Mouse (Mus musculus): Measurements from ENCODE around the gene Gak. TPM values are rescaled to one million over a fixed set of nuclear protein-coding genes. Genes with fewer than 3 reads are reported as not detected.

Gak gene
- 110 TPM for polyA plus RNA-seq (2017; shearing (Covaris generic))

DNA sequence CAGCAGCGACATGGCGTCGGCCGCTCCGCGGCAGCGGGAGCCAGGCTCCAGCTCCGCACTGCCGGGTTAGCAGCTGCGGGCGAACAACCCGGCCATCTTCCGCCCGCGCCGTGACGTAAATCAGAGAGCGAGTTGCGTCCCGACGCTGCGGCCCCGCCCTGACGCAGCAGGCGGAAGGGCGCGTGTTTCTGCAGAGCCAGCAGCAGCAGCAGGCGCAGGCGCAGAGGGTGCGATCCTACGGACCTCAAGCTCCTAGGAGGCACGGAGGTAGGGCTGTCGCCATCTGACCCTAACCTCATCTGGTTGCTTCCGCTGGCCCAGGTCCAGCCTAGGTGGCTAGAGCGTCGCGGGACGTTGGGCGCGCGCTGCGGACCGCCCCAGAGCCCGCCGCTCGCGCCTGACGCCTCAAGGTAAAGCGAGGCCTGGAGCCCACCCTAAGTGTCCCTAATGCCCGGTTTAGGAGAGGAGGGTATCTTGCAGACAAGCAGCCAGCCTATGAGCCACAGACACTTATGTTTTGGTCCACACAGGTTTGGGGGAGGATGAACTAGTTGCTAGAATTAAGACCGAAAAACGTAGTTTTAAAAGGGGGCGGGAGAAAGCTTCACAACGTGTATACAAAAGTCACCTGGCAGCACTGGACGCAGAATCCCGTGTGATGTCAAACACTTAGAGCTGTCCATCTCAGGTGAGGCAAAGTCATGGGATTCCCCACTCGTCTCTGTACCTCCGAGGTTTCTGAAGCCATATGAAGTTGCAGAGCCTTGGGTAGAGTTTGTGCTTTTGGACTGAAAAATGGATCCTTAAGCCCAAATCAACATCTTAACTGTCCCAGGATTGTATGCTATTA lies at the start of gene Gak, which contains the start of gene Tmem175:
Gene Gak (minus strand): TSS at position 122 of the 850 bp plus-strand sequence.
Gene Tmem175 (plus strand): TSS at position 137 of the 850 bp plus-strand sequence.

GRCm38 (mm10) chr5:108675251-108675816 lies 45.8 kb upstream of the Gak start, which contains the start of gene Slc26a1:
Gene Slc26a1, minus strand, starts transcription at chr5:108675569.

GRCm38 (mm10) chr5:108668977-108669936 lies 39.7 kb upstream of the Gak start, which contains the start of gene Dgkq:
Gene Dgkq, minus strand, starts transcription at chr5:108669672.

GRCm38 (mm10) chr5:108659698-108660631 lies 30.4 kb upstream of the Gak start, which contains the start of gene Idua:
Gene Idua, plus strand, starts transcription at chr5:108660331.

GRCm38 (mm10) chr5:108549489-108550206 lies 79.9 kb downstream of the Gak start, which contains the start of gene Cplx1:
Gene Cplx1, minus strand, starts transcription at chr5:108550024.

Other genes starting within 250 kb of the Gak start
- gene Pde6b, start 241.4 kb downstream of the Gak start, polyA plus RNA-seq (2017; shearing (Covaris generic)): 2.5 TPM
- 207 TPM for gene Atp5k, start 195.3 kb downstream of the Gak start, polyA plus RNA-seq (2017; shearing (Covaris generic))
- gene Mfsd7a, start 180.9 kb downstream of the Gak start, polyA plus RNA-seq (2017; shearing (Covaris generic)): not detected
- gene Pcgf3, start 168.5 kb downstream of the Gak start, polyA plus RNA-seq (2017; shearing (Covaris generic)): 14.5 TPM
- not detected for gene Cplx1, start 79.7 kb downstream of the Gak start, polyA plus RNA-seq (2017; shearing (Covaris generic))
- gene Tmem175, start within 50 bp of the Gak start, polyA plus RNA-seq (2017; shearing (Covaris generic)): 48.3 TPM
- 49.9 TPM for gene Idua, start 30.6 kb upstream of the Gak start, polyA plus RNA-seq (2017; shearing (Covaris generic))
- 13.0 TPM for gene Dgkq, start 39.9 kb upstream of the Gak start, polyA plus RNA-seq (2017; shearing (Covaris generic))
- 0.11 TPM for gene Slc26a1, start 45.8 kb upstream of the Gak start, polyA plus RNA-seq (2017; shearing (Covaris generic))
- not detected for gene Fgfrl1, start 62.6 kb upstream of the Gak start, polyA plus RNA-seq (2017; shearing (Covaris generic))
- not detected for gene Rnf212, start 145.2 kb upstream of the Gak start, polyA plus RNA-seq (2017; shearing (Covaris generic))
- not detected for gene Tmed11, start 165.6 kb upstream of the Gak start, polyA plus RNA-seq (2017; shearing (Covaris generic))
- not detected for gene Vmn2r8, start 179.1 kb upstream of the Gak start, polyA plus RNA-seq (2017; shearing (Covaris generic))
- not detected for gene Vmn2r9, start 222.8 kb upstream of the Gak start, polyA plus RNA-seq (2017; shearing (Covaris generic))